Mouse (Mus musculus): Measurements from ENCODE around the gene Kmt2e. TPM values are rescaled to one million over a fixed set of nuclear protein-coding genes. Genes with fewer than 3 reads are reported as not detected.
"Not testable (repeated sequence)": the region's sequence is repeated elsewhere in the genome, so short reads cannot be mapped to it uniquely, and the experiment has no call there.

The Kmt2e gene
- polyA plus RNA-seq, 1 experiment from 2014 or later = 83.1 TPM

DNA sequence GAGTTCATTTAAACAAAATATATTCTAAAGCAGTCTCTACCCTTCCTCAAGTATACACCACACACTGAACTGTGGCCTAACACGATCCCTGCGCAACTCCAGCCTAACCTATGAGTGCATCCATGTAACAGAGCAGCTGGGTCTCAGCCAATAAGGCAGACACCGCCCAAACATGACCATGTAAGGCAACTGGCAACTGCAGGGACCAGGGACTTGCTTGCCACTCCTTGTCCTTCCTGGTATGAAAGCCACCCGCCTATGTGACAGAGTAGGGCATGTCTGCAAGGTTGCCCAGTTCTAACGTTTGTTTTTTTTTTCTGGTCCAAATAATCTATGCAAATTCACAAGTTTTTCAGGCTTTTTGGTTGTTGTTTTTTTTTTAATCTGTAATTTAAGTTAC lies 117.4 kb downstream of the Kmt2e start:
- H3K4me3 ChIP-seq (ENCODE audit: low read length) = no peak overlapping the region
- no peaks in the 10 kb centered on the region for H3K27me3 ChIP-seq (replicated peaks; ENCODE audit: control insufficient read depth, insufficient read depth, low read length)
- H3K4me2 ChIP-seq (ENCODE audit: low read depth, low read length) = no peak overlapping the region
- WGBS = 77% methylated on average over 5 of the region's 5 CpGs
- H3K4me1 ChIP-seq (ENCODE audit: control insufficient read depth, insufficient read depth, low read length) = peaks cover 5% of the 10 kb centered on the region; the same call in 1 of the 2 replicates
- H3K9me3 ChIP-seq (ENCODE audit: control insufficient read depth, low read length) = no peaks in the 10 kb centered on the region
- no peak overlapping the region for H3K27ac ChIP-seq (ENCODE audit: low read length)
- no peak for ATAC-seq
- H3K36me3 ChIP-seq (ENCODE audit: control insufficient read depth, insufficient read depth, low read length) = no peaks in the 10 kb centered on the region
- H3K9ac ChIP-seq (ENCODE audit: low read depth, low read length) = no peak overlapping the region

DNA sequence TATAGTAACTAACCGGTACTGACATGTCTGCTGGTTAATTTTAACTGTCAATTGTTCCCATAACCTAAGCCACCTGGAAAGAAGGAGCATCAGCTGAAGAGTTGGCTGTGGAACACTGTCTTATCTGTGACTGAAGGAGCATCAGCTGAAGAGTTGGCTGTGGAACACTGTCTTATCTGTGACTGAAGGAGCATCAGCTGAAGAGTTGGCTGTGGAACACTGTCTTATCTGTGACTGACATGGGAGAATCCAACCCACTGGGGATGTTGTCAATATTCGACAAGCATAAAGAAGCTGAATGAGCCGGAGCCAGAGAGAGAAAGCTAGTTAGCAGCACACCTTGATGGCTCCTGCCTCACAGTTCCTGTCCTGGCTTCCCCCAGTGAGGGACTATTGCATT lies 119.1 kb downstream of the Kmt2e start:
- not testable (repeated sequence) for H3K27me3 ChIP-seq (replicated peaks; ENCODE audit: control insufficient read depth, insufficient read depth, low read length); H3K36me3 ChIP-seq (ENCODE audit: control insufficient read depth, insufficient read depth, low read length); H3K27ac ChIP-seq (ENCODE audit: low read length); H3K4me3 ChIP-seq (ENCODE audit: low read length); H3K4me2 ChIP-seq (ENCODE audit: low read depth, low read length); H3K9me3 ChIP-seq (ENCODE audit: control insufficient read depth, low read length); H3K9ac ChIP-seq (ENCODE audit: low read depth, low read length); ATAC-seq; H3K4me1 ChIP-seq (ENCODE audit: control insufficient read depth, insufficient read depth, low read length)
- WGBS = 72% methylated on average over 3 of the region's 3 CpGs
